Mouse (Mus musculus) embryonic fibroblast, embryonic 13.5 days (primary cell): ENCODE data around the gene Pnmt. TPM values are rescaled to one million over a fixed set of nuclear protein-coding genes. Genes with fewer than 3 reads are reported as not detected.

Experiments used
- H3K27ac ChIP-seq: 2 replicates; pipeline ENCODE4 v1.5.1; 2012; ENCODE audit warnings: low read length, control low read depth, inconsistent platforms; ENCODE audit not compliant: insufficient read depth
- H3K4me1 ChIP-seq: 2 replicates; pipeline ENCODE4 v1.6.1; 2011; ENCODE audit warnings: low read length; ENCODE audit not compliant: control insufficient read depth, insufficient read depth
- H3K4me3 ChIP-seq: 2 replicates; pipeline ENCODE4 v1.5.1; 2011; ENCODE audit warnings: mild to moderate bottlenecking, control low read depth, low read length; ENCODE audit not compliant: insufficient read depth
- CTCF ChIP-seq: IDR thresholded peaks from 2 replicates; pipeline ENCODE4 v1.5.1; 2011; ENCODE audit warnings: mild to moderate bottlenecking, control low read depth, low read length, moderate library complexity, borderline replicate concordance; ENCODE audit not compliant: insufficient read depth
- POLR2A ChIP-seq: IDR thresholded peaks from 2 replicates; pipeline ENCODE4 v1.6.1; 2011; ENCODE audit warnings: low read depth, mild to moderate bottlenecking, control low read depth, low read length, moderate library complexity
- polyA plus RNA-seq: library from polyadenylated mRNA; stranded (reverse); fragments of >200 nt; gene quantifications from 2 replicates; pipeline ENCODE4 v1.2.4, GENCODE M21; 2011; ENCODE audit warnings: low read depth; ENCODE audit not compliant: missing spikeins, insufficient read length

Pnmt gene
- polyA plus RNA-seq, 1 experiment: not detected

GRCm38 (mm10) chr11:98383261-98384030, 2.8 kb upstream of the Pnmt start, which contains the start of gene Tcap:
Gene Tcap (plus strand): TSS chr11:98383811.
- Histone ChIP-seq H3K4me1 (no peaks in the 10 kb centered on the region), H3K27ac (no peak within 1 kb of the TSS), H3K4me3 (no peak within 1 kb of the TSS)
- TF ChIP-seq POLR2A: no peak
- no peak for TF ChIP-seq CTCF

DNA sequence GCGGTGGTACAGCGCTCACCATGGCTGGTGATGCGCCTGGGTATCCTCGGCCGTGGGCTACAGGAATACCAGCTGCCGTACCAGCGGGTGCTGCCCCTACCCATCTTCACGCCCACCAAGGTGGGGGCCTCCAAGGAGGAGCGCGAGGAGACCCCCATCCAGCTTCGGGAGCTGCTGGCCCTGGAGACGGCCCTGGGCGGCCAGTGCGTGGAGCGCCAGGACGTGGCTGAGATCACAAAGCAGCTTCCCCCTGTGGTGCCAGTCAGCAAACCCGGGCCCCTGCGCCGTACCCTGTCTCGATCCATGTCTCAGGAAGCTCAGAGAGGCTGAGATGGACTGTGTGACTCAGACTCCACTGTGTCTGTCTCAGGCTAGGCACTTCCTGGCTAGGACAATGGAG, 2.0 kb upstream of the Pnmt start:
- Histone ChIP-seq H3K27ac (no peak overlapping the region), H3K4me1 (no peaks in the 10 kb centered on the region), H3K4me3 (no peak overlapping the region)
- TF ChIP-seq POLR2A: no peak
- TF ChIP-seq CTCF: no peak

DNA sequence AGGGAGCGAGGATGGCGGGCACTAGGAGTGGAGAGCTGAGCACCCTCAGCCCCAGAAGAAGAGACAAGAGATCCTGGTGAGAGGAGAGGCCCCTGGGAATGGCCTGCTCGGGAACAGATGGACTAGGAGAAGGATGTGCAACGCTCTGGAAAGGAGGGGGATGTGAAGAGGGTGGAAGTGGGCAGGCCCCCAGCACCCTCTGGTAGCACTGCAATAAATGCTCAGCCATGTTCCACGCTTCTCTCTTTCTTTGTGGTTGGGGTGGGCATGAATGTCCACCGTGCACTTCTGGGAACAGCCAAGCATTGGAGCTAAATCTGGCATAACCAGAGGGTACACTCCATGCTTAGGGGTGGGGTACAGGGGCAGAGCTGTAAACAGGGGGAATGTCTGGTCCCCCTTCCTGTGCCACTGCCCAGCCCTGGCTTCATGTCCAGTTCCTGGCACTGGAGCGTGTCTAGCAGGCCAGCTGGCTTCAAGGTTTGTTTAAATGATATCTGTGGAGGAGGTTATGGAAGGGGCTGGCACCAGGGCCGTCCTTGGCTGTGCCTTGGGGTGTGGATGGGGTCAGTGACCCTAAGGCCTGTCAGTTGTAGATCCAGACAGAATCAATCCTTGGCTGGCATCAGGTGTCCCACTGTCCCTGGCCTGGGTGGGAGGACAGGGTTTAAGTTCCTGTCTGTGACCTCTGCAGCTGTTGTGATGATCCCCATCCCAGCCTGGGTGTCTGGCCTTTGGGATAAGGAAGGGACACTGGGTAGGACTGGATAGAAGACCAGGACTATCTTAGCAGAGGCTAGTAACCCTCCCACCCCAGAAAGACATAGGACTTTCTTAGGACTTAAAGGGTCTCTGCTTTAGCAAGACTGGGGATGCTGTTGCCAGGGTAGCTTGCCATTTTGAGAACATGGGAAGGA, 1.3 kb upstream of the Pnmt start:
- Histone ChIP-seq H3K27ac (no peak overlapping the region), H3K4me1 (no peaks in the 10 kb centered on the region), H3K4me3 (no peak overlapping the region)
- TF ChIP-seq POLR2A (no peak), CTCF (no peak)

DNA sequence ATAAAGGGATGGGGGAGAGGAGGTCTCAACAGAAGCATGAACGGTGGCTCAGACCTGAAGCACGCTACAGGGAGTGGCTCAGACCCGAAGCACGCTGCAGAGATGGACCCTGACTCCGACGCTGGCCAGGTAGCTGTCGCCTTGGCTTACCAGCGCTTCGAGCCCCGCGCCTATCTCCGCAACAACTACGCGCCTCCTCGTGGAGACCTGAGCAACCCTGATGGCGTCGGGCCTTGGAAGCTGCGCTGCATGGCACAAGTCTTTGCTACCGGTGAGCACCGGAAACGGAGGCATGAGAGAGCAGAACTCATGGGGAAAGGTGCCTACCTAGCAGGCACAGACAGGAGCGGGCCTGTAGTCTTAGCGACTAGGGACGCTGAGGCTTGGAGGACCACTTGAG, 346 bp downstream of the Pnmt start:
- no peak overlapping the region for H3K27ac ChIP-seq
- H3K4me1 ChIP-seq: no peaks in the 10 kb centered on the region
- no peak for TF ChIP-seq POLR2A
- no peak for TF ChIP-seq CTCF
- H3K4me3 ChIP-seq: no peak overlapping the region

- Histone ChIP-seq H3K4me3 (no peak overlapping the region), H3K4me1 (no peaks in the 10 kb centered on the region), H3K27ac (no peak overlapping the region)
- TF ChIP-seq POLR2A: no peak
- TF ChIP-seq CTCF: no peak
Observed at GRCm38 (mm10) chr11:98387056-98387577, 867 bp downstream of the Pnmt start.

DNA sequence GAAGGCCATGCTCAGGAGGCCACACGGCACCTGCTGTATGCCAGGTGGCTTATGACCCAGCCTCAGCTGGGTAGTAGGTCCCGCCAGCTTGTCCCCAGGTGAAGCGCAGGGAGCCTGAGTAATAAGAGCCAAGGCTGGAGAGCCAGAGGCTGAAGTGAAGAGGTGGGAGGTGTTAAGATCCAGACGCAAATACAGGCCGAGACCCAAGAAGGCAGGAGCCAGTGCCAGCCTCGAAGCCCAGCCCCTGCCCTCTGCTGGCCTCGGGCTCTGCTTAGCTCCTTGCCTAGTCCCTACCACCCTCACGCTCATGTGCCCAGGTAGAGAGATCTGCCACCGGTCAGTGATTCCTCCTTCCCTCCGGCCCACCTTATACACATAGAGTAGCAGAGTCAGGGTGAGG, 2.0 kb downstream of the Pnmt start:
- TF ChIP-seq CTCF (no peak), POLR2A (no peak)
- Histone ChIP-seq H3K27ac (no peak overlapping the region), H3K4me3 (no peak overlapping the region), H3K4me1 (no peaks in the 10 kb centered on the region)

- TF ChIP-seq POLR2A (no peak), CTCF (peak; percentile 26; the same call in 1 of the 2 replicates)
- no peak overlapping the region for H3K4me3 ChIP-seq
Observed at GRCm38 (mm10) chr11:98389221-98389780, 3.1 kb downstream of the Pnmt start.

GRCm38 (mm10) chr11:98390141-98390540, 3.9 kb downstream of the Pnmt start:
- Histone ChIP-seq H3K4me3 (no peak overlapping the region), H3K27ac (no peak overlapping the region), H3K4me1 (no peaks in the 10 kb centered on the region)
- TF ChIP-seq POLR2A (no peak), CTCF (no peak)

More at GRCm38 (mm10) chr11:98389221-98389780, 3.1 kb downstream of the Pnmt start:
- Histone ChIP-seq H3K4me1 (no peaks in the 10 kb centered on the region), H3K27ac (no peak overlapping the region)

GRCm38 (mm10) chr11:98392034-98392433, 5.8 kb downstream of the Pnmt start:
- Histone ChIP-seq H3K4me1 (no peaks in the 10 kb centered on the region), H3K4me3 (no peak overlapping the region), H3K27ac (no peak overlapping the region)
- TF ChIP-seq POLR2A (no peak), CTCF (no peak)

- H3K4me3 ChIP-seq: no peak overlapping the region
- TF ChIP-seq CTCF (no peak), POLR2A (no peak)
- no peak overlapping the region for H3K27ac ChIP-seq
- H3K4me1 ChIP-seq: no peaks in the 10 kb centered on the region
Observed at GRCm38 (mm10) chr11:98392645-98393044, 6.4 kb downstream of the Pnmt start.
